Mouse (Mus musculus) kidney, postnatal 14 days (tissue): Measurements from ENCODE around the gene Mtg2.

Experiments
- DNase-seq: peaks from one replicate; pipeline ENCODE4 v3.0.0; 2022; ENCODE audit warnings: mixed read lengths

Gene Mtg2

DNA sequence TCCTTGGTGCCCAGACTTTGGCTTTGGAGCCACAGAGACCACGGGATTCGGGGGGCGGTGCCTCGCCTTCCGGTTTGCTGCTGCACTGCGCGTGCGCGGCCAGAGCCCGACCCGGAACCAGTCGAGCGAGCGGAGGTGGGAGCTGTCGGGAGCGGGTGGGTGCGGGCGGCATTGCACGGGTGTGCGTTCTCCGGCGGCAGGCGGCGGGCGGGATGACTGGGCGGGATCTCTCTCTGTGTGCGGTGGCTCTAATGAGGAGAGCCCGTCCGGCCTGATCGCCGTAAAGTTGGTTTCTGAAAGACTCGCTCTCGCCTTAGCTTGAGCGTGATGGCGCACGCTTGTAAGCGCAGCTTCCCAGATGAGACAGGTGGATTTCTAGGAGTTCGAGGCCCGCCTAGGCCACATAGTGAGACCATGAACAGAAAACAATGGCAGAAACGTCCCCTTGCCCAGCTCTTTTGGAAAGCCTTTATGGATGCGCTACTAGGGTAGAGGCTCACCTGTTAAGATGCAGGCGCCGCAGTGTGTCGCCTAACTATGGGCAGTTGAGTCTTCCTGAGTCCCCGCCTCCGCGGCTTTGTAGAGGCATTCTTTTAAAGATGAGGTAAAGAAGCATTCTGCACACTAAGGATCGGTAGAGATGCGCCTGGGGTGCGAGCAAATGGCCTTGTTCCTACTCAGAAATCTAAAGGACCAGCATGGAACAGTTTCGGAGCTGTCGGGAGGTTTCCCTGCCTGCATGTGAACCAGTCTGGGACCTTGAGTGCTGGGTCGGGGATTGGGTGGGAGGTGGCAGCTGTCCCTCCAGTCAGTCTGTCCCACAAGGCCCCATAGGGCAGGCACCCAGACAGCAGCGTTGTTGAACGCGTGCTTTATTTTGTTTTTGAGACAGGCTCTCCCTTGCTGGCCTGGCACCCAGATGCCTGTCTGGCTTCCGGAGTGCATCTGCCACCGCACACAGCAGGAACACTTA lies at the start of gene Mtg2:
Gene Mtg2 (plus strand): TSS at position 108 of the 973 bp plus-strand sequence.
- peak; percentile 96 for DNase-seq

DNA sequence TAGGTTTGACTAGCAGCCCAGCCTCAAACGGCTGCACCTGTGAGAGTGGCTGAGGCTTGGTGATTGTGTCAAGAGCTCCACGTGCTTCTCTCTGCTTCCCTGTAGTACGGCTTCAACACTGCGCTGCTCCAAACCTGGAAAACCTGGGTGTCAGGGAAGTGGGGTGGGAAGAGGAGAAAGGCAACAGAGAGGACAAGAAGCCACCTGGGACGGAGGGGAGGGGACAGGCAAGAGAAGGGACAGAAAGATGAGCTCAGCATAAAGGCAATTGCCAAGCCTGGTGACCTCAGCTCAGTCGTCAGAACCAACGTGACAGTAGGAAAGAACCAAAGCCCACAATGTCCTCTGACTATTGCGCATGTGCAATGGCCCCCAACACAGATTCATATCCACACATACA lies 49.5 kb upstream of the Mtg2 start:
- DNase-seq, result no peak

DNA sequence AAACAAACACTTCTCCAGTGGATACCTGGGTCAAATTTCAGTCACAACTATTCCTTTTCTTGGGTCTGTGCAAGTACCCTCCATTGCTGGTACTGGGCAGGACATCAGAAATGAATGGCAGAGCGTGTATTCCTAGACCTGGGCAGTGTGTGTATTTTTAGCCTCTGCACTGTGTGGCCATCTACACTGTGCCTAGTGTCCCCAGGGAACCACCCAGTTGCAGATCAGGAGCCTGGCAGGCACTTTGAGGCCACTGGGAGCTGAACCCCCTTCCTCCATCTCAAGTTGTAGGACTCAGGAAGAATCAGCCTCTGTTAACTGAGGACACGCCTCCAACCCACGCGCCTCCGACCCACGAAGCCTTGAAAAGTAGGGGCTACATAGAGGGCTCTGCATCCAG lies 47.6 kb upstream of the Mtg2 start:
- no peak for DNase-seq

GRCm38 (mm10) chr2:180024401-180025098 lies 45.8 kb upstream of the Mtg2 start, which contains the start of gene Lsm14b:
Gene Lsm14b (plus strand): TSS chr2:180024987.
- peak; percentile 99 for DNase-seq

DNA sequence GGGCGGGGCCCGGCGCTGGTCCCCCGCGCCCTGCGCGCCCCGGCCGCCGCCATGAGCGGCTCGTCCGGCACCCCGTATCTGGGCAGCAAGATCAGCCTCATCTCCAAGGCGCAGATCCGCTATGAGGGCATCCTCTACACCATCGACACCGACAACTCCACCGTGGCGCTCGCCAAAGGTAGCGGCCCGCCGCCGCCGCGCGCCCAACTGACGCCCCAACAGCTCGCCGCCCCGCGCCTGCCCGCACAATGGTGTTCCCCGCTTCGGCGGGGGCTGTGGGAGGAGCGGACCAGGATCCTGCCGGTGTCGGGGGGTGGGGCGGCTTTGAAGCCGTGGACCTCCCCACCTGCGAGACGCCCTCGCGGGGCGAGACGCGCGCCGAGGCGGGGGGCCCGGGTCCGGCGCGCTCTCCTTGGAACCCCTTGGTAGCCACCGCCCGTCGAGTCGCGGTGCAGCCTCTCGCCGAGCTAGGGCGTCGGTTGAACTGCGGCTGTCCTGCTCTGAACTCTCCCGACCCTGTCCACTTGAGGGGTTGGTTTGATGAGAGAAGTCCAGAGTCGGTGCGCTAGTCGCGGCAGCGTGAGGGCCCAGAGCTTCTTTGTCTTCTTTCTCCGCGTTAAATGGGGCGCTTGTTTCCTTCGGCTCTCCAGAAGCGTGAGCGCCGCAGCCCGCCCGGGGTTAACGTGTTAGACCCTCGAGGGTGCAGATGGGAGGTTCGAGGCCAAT lies 45.1 kb upstream of the Mtg2 start:
- DNase-seq, result peak; percentile 59

DNA sequence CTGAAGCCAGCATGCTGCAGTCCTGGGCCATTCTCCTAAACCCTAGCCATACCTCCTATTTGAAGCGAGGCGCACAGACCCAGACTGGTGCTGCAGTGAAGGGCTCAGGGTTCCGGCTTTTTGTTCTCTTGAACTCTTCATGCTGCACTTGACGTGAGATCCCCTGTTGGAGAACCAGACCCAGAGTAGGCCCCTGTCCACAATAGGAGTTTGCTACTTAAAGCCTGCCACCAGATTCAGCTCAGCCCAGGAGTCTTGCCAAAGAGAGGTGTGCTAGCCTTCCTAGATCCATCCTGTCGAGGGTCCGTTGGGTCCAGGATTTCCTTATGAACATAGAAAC lies 44.6 kb upstream of the Mtg2 start:
- DNase-seq, result no peak

DNA sequence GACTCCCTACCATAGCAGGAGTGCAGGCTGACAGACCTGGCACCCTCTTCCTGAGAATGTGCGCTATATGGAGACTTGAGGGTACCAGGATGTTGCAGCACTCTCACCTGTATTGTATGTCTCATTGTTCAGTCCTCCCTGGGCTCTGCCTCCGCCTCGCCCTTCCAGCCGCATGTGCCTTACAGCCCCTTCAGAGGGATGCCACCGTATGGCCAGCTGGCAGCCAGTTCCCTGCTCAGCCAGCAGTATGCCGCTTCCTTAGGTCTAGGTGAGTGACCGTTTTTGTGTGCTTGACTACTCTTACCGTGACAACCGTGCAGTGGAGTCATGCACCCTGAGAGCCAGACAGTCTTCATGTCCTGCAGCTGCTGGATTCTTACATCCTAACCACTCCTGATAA lies 42.6 kb upstream of the Mtg2 start:
- DNase-seq, result no peak

GRCm38 (mm10) chr2:180031270-180031669 lies 39.1 kb upstream of the Mtg2 start:
- DNase-seq, result peak; percentile 50

DNA sequence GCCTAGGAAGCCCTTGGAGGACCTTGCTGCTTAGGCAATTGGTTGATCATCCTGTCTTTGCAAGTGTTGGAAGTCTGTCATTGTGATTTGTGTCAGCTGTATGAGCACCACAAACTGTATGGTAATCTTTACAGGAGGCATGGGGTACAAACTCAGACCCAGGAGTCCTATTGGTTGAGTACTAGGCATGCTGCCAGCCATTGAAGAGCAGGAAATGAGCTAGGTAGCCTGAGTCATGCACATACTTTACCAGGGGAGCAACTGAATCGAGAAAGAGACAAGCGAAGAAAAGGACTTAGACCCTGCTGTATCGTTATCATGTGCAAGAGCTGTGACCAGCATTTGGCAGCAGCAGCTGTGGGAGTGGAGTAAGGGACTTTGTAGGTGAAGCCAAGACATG lies 37.5 kb upstream of the Mtg2 start:
- DNase-seq, result no peak

DNA sequence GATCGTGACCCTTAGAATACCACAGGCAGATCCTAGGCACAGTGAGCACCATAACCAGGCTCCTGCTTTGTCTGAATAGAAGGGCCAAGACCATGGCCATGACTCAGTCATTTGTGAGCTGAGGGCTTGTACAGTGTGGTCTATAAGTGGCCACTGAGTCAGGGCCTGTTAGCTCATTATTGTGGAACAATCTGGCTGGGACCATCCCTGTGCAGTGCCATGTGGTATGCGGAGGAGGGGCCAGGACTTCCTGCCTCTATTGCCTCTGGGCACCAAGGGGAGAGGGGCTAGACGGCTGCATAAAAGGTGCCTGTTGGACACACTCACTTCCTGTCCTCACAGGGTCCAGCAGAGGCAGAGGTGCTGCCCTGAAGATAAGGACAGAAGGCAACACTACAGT lies 36.4 kb upstream of the Mtg2 start:
- DNase-seq, result no peak

DNA sequence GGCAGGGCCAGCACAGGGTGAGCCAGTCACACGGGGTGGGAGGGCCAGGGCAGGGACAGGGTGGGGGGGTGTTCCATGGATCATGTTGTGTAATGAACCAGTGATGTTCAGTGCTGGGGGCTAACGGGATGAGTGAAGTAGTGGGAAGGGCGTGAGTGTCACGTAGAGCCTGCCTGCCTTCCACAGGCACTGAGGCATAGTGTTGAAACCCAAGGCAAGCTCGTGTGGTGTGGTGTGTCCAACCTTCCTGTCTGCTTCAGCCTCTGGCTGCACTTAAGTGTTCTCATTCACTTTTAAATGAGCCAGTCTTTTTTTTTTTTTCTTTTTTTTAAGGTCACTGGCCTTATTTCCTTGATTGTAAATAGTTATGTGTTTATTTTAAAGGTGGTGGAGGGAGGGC lies 35.6 kb upstream of the Mtg2 start:
- DNase-seq, result no peak

- DNase-seq, result no peak
Observed at GRCm38 (mm10) chr2:180040406-180040805, 30.0 kb upstream of the Mtg2 start.

GRCm38 (mm10) chr2:180041577-180042255 lies 28.7 kb upstream of the Mtg2 start:
- peak; percentile 62 for DNase-seq

DNA sequence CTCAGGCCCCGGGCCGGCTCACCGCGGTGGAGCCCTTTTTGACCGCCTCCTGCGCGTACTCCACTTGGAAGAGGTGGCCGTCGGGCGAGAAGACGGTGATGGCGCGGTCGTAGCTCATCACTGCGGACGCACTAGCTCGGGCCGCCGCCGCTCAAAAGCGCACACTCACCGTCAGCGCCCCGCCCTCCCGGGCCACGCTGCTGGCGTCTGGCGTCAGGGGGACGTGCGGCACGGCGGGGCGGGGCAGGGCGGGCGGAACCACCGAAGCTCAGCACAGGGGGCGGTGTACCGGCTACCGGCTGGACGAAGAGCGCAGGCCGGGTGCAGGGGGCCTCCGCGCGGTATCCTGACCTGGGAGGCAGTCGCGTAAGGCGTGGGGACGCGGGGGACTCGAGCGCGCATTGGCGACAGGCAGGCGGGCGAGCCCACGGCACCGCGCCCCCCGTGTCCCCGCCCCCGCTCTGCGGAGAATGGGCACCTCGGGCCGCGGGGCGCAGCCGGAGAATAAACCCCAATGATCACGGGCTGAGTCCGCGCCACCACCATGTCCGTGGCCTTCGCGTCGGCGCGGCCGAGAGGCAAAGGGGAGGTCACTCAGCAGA lies 28.0 kb upstream of the Mtg2 start, which contains the start of the genes Psma7 and Ss18l1:
Gene Psma7 (minus strand): TSS at position 178 of the 602 bp plus-strand sequence.
Gene Ss18l1 (plus strand): TSS at position 254 of the 602 bp plus-strand sequence.
- DNase-seq, result peak; percentile 93

GRCm38 (mm10) chr2:180042858-180043515 lies 27.4 kb upstream of the Mtg2 start:
- peak; percentile 66 for DNase-seq

GRCm38 (mm10) chr2:180045283-180045682 lies 25.1 kb upstream of the Mtg2 start:
- DNase-seq, result peak; percentile 60

GRCm38 (mm10) chr2:180047580-180047979 lies 22.8 kb upstream of the Mtg2 start:
- no peak for DNase-seq

- no peak for DNase-seq
Observed at GRCm38 (mm10) chr2:180047980-180048635, 22.3 kb upstream of the Mtg2 start.

GRCm38 (mm10) chr2:180050986-180051385 lies 19.4 kb upstream of the Mtg2 start:
- peak; percentile 84 for DNase-seq

DNA sequence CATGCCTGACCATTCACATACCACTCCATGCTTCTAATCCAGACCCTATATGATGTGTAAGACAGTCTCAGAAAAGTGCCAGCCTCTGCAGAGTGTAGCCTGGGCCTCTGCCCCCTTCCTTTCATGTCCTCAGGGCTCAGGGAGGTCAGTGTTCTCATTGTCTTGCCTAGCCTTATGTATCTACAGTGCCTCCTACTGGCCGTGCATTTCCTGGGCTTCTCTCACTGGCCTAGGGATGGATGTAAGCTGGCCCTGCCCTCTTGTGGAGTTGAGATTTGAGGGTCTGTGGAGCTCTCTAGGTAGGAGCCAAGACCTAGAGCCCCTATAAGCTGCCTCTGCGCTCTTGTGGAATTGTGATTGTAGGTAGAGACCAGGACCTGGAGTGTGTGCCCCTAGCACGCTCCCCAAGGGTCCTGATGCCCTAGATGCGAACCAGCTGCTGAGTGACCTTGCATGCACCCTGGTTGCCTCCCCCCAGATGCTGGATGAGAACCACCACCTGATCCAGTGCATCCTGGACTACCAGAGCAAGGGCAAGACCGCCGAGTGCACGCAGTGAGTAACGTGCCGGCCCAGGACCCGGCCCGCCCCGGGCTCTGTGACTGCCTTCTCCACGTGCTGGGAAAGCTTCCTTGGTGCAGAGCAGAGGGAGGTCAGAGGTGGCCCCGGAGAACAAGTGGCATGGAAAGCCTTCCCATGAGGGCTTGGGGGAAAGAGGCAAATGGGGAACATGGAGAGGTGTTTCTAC lies 18.2 kb upstream of the Mtg2 start:
- no peak for DNase-seq
